Mouse (Mus musculus) telencephalon, adult 2 months (tissue): Measurements from ENCODE around the gene Tbx1.

ENCODE experiments used
- DNase-seq: peaks from one replicate; pipeline ENCODE4 v3.0.0-alpha.2; 2011; ENCODE audit warnings: low read depth, low spot score

The Tbx1 gene

DNA sequence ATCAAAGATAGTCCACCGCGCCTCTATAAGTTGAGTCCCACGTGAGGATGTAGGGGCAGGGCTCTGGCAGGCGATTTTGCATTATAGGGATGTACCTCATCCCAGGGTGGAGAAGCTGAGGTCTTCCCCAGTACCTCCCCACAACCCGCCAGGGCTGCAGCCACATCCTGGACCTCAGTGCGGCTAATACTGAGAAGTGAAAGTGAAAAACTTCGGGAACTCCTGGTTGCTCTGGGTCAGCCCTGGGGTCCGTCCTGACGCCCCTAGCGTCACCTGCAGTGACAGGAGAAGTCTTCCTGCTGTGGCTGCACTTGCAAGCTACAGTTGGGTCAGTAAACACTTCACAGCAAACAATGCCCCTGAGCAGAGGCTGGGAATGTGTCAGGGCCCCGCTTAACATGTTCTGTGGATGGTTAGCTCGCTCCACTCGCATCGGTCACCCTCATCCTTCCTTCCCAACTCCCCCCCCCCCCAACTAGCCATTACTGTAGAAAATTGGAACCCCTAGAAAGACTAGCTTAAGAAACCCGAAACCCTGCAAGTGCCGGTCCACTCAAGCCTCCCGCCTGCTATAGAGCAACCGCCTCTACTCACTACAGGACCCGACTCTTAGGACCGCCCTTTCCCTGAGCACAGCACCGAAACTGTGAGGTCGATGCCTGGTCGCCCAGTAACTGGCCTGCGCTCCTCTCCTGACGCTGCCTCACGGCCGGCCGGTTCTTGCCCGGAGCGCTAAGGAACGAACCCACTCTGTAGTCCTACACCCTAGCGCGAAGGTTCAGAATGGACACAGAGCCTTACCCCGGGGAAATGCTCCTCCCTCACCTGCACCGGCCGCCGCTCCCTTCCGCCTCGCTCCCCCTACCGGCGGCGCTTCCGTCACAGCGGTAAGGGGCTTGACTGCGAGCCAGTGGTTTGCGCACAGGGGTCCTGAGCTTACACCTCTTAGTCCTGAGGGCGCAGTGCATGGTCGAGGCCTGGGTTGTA is at the start of gene Tbx1:
TSS of gene Tbx1 (minus strand) at position 868 of the 987 bp plus-strand sequence.
- DNase-seq, result no peak

DNA sequence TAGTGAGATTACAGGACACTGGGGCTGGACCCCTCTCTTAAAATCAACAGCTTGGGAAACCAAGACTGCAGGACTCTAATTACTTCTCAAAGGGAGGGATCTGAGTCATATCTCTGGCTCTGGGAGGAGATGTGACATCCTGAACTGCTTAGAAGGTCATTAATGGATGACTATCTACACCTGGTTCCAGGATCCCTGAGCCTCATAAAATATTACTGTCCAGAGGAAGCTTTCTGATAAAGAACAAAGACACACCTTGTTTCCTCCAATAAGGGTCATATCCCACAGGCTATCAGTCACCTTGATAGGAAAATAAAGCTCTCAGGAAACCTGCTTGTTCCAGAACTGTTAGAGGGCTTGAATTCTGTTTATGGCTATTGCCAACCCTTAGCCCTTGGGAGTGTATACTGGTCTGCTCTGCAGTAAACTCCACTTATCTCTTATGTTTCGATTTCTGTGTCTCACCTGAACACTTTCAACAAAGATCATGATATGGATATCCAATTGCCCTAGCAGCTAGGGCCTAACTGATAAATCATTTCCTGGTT is 49.0 kb upstream of the Tbx1 start:
- DNase-seq, result no peak

DNA sequence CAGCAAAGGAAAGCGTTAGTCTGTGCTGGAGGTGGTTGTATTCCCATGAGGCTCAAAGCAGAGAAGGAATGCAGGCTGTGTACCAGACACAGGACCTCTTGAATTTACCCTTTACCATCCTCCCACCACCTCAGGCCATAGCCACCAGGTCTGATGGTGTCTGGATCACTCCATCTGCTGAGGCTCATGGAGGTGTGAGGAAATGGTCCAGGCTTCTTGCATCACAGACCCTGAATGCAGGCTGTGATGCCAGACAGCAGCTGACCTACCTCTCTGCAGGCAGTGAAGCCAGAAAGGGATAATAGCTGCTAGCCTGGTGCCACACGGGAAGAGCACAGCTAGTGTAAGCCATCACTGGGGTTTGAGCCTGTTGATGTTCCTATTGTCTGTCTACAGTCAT is 47.9 kb upstream of the Tbx1 start:
- no peak for DNase-seq

DNA sequence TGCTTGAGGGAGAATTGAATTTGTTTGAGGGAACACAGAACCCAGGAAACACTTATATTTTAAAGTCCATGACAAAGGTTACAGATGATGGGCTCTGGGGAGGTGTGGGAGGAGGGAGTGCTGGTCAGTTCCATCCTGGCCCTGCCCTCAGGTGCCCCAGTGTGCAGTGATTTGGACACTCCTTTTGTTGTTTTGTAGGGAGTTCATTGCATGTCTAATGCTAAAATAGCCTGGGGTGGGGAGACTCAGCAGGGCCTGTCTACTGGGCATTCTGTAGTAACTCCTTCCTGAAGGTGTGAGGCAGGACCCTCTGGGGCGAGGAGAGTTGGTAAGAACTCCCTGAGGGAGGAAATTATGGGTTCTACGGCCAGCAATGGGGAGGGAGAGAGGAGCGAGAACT is 46.3 kb upstream of the Tbx1 start:
- no peak for DNase-seq

GRCm38 (mm10) chr16:18636401-18636800 is 45.9 kb upstream of the Tbx1 start:
- DNase-seq, result no peak

- DNase-seq, result no peak
These were observed 42.9 kb upstream of the Tbx1 start for GRCm38 (mm10) chr16:18633333-18633732.

DNA sequence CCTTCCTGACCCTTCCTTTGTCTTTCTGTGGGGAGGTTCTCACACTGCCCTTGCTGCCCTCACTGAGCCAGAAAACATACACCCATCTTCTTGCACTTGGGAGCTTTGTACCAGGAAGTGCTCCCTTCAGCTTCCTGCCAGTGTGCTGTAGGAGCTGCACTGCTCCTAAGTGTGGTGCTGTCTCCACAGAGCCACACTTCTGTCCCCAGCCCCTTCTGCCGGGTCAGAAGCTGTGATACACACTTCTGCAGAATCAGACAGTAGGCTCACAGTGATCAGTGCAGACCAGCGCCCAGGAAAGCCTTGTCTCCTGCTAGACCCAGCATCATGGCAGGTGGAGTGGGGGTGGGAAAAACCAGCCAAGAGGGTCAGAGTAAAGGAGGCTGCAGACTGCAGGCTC is 42.3 kb upstream of the Tbx1 start:
- no peak for DNase-seq

DNA sequence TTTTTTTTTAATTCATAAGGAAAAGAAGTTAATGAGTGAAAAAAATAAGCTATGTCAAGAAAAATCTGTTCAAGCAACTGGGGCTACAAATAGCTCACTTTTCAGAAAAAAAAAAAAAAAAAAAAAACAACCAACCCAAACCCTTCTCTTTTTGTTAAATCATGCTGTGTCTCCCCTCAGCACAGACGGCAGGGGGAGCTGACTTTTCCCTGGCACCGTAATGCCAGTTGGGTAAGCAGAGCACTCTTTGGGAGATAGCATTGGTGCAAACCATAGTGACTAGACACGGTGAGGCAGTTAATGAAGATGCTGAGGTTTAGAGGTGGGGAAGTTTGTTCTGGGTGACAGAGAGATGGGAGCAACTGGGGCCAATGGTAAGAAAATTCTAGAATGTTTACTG is 41.6 kb upstream of the Tbx1 start:
- DNase-seq, result no peak

GRCm38 (mm10) chr16:18631141-18631540 is 40.7 kb upstream of the Tbx1 start:
- DNase-seq, result no peak

- DNase-seq, result no peak
These were observed 39.8 kb upstream of the Tbx1 start for GRCm38 (mm10) chr16:18630291-18630690.

DNA sequence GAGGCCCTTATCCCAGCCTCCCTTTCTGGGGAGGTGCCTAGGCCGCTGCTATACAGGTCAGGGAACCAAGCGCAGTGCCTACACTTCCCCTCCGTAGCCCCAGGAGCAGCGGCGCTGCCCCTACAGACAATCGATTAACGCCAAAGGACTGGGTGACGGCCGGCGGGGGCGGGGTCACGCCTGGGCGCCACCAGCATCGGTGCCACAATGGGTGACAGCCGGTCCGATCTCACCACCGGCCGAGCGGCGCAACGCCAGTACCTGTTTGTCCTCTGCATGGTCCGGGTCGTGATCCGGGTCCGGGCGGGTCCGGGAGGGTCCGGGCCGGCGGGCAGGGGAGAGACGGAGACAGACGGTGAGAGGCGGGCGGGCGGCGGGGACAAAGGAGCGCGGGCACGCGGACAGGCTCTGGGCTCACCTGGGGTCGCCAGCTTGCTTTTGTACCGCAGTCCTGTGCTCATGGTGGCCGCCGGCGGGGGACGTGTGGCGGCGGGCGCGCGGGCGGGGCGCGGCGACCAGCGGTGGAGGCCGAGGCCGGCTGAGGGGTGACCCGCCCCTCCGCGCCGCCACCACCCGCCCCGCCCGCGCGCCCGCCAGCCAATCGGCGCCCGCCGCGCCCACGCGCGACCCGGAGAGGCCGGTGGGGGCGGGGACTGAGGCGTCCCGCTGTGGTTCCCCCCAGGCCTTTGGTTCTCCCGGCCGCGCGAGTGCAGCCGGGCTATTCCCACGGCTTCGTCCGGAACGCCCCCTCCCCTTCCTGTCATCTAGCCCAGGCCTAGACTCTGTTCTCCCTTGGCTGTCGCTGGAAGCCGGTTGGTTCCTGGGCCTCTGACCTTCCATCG is 39.1 kb upstream of the Tbx1 start, which contains the start of gene Sept5:
TSS of gene Sept5 (minus strand) at position 565 of the 842 bp plus-strand sequence.
- DNase-seq, result no peak

- DNase-seq, result no peak
These were observed 38.5 kb upstream of the Tbx1 start for GRCm38 (mm10) chr16:18628948-18629340.

DNA sequence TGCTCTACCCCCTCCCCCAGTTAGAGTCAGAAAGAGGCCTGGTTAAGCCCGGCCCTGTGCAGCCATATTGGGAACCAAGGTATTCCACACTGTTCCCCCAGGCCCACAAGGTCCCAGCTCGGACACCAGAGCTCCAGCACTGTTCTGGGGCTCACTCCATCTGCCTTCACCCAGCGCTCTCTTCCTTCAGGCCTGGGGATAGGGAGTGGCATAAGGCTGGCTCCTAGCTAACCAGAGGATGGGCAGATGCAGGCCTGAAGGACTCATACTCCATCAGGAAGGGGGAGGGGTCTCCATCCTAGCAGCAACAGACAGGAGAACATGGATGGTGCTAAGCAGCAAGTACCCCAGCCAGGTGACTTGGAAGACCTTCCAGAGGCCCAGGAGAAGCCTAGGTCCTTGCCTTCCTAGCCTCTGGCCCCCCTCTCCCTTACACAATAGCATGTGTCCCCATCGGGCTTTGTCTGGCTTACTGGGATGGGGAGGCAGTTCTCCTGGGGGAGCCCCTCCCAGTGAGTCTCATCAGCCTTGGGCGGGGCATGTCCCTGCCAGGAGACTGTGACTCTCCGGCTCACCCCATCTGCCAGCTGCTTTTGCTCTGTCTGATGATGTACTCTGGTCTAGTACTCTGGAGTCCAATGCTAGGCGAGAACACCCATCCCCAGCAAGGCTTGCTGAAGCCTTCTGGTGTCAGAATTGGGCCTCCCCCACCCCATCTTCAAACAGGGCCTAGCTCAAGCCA is 37.9 kb upstream of the Tbx1 start:
- DNase-seq, result no peak

GRCm38 (mm10) chr16:18627163-18627562 is 36.7 kb upstream of the Tbx1 start:
- DNase-seq, result no peak

GRCm38 (mm10) chr16:18626376-18626878 is 36.0 kb upstream of the Tbx1 start, which contains the start of gene Gm49601:
Gm49601 (minus strand) TSS chr16:18626427.
- DNase-seq, result no peak

- DNase-seq, result no peak
These were observed 35.4 kb upstream of the Tbx1 start for GRCm38 (mm10) chr16:18625791-18626311.

GRCm38 (mm10) chr16:18625097-18625496 is 34.6 kb upstream of the Tbx1 start:
- no peak for DNase-seq

GRCm38 (mm10) chr16:18624641-18625040 is 34.2 kb upstream of the Tbx1 start:
- no peak for DNase-seq

DNA sequence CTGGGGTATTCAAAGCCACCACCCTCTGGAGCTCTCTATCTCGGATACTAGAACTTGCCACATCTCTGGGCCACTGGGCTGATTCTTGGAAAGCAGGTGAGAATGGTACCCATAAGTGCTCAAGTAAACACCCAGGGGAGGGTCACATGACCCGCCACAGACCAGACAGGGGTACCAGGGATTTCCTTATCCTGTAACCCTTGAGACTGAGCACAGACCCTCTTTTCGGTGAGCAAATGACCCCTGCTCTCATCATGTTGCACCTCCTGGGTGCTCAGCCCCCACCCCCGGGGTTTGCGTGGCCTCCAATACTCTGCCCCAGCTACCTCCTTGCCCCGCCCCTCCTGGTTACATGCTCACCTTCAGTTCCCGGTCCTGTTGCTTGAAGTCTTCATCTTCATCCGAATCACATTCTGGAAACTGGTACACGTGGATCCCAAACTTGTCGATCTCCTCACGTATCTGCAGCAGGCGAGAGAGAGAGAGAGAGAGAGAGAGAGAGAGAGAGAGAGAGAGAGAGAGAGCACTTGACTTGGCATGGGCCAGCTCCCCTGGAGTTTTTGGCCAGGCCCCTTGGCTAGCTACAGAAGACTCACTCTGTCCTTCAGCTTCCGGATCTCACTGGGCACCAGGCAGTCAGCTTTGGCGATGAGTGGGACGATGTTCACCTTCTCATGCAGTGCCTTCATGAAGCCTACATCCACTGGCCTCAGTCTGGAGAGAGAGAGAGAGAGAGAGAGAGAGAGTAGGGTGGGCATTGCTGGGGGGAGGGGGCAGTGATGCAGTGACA is 33.5 kb upstream of the Tbx1 start:
- no peak for DNase-seq
